Mouse (Mus musculus): ENCODE measurements at regions not wholly inside any gene's neighbourhood (a gene's known extent, or its start where the extent isn't known, plus 50 kb on each side); places are given as distances from the start of the nearest gene placed in this dataset.
A peak's percentile ranks its signal among the peaks of the same experiment; 100 is the strongest.

GRCm38 (mm10) chr14:110545265-110545664 is 209.7 kb downstream of the Slitrk6 start:
- Histone ChIP-seq H3K9ac (no peak overlapping the region), H3K36me3 (no peaks in the 10 kb centered on the region), H3K4me2 (peak overlapping the region; percentile 20; the same call in 1 of the 2 replicates), H3K9me3 (no peaks in the 10 kb centered on the region), H3K4me1 (no peaks in the 10 kb centered on the region; the same call in 1 of the 2 replicates), H3K27ac (no peak overlapping the region), H3K4me3 (no peak overlapping the region), H3K27me3 (no peaks in the 10 kb centered on the region)
- WGBS = 17% methylated on average over 7 of the region's 7 CpGs
- ATAC-seq (ENCODE audit: borderline replicate concordance, extremely low read depth, low FRiP score, low TSS enrichment) = peak; percentile 69; the same call in 1 of the 2 replicates

- H3K4me1 ChIP-seq = no peaks in the 10 kb centered on the region; the same call in 1 of the 2 replicates
- peak; percentile 77; the same call in 1 of the 2 replicates for ATAC-seq (ENCODE audit: borderline replicate concordance, extremely low read depth, low FRiP score, low TSS enrichment)
- H3K4me3 ChIP-seq = no peak overlapping the region
- no peak overlapping the region for H3K4me2 ChIP-seq
- no peaks in the 10 kb centered on the region for H3K36me3 ChIP-seq
- no peak overlapping the region for H3K9ac ChIP-seq
- no peaks in the 10 kb centered on the region for H3K27me3 ChIP-seq
- 32% methylated on average over 4 of the region's 4 CpGs for WGBS
- H3K27ac ChIP-seq = no peak overlapping the region
- no peaks in the 10 kb centered on the region for H3K9me3 ChIP-seq
Observed at GRCm38 (mm10) chr14:110543303-110544134, 211.4 kb downstream of the Slitrk6 start.

DNA sequence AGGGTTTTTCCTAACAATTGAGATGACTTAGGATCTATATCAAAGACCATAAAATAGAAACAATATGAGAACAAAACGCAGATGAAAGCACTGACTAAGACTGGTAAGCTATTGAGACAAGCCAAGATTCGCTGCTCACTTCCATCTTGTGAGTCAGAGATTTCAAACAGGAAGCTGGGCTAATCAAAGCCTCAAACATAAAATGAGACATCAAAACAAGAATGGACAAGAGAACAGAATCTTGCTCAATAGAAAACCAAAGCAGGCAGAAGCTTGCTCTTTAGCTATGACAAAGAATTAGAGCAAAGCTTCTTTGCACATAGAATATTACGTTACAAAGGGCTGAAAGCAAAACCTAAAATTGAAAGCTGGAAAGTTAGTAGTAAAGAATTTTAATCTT is 227.6 kb downstream of the Slitrk6 start:
- WGBS = 69% methylated on average over 3 of the region's 3 CpGs
- H3K27me3 ChIP-seq = no peaks in the 10 kb centered on the region
- no peak for ATAC-seq (ENCODE audit: borderline replicate concordance, extremely low read depth, low FRiP score, low TSS enrichment)
- no peak overlapping the region for H3K4me2 ChIP-seq
- H3K4me1 ChIP-seq = no peaks in the 10 kb centered on the region
- H3K36me3 ChIP-seq = no peaks in the 10 kb centered on the region
- no peak overlapping the region for H3K27ac ChIP-seq
- H3K9me3 ChIP-seq = no peaks in the 10 kb centered on the region
- no peak overlapping the region for H3K9ac ChIP-seq
- H3K4me3 ChIP-seq = no peak overlapping the region

DNA sequence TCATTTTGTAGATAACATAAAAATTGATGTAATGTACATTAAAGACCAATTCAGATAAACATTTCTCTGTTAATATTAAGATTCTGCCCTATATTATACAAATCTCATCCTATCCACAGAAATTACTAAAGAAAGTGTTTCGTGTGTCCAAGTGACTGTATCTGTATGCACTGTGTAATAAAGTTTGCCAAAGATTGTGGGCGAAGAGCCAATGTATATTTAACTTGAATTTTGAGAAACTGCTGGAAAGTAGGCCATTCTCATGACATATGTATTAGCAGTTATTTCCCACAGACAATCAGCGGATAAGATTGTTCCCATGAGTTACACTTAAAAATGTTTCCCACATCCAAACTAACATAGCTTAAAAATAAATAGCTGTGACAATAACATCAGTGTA is 269.9 kb downstream of the Slitrk6 start:
- Histone ChIP-seq H3K9me3 (no peaks in the 10 kb centered on the region), H3K4me3 (no peak overlapping the region), H3K27ac (no peak overlapping the region), H3K9ac (no peak overlapping the region), H3K4me1 (no peaks in the 10 kb centered on the region), H3K4me2 (no peak overlapping the region), H3K27me3 (no peaks in the 10 kb centered on the region), H3K36me3 (no peaks in the 10 kb centered on the region)
- ATAC-seq (ENCODE audit: borderline replicate concordance, extremely low read depth, low FRiP score, low TSS enrichment) = peak; percentile 55; the same call in 1 of the 2 replicates
- 33% methylated on average over 3 of the region's 3 CpGs for whole genome bisulfite sequencing

DNA sequence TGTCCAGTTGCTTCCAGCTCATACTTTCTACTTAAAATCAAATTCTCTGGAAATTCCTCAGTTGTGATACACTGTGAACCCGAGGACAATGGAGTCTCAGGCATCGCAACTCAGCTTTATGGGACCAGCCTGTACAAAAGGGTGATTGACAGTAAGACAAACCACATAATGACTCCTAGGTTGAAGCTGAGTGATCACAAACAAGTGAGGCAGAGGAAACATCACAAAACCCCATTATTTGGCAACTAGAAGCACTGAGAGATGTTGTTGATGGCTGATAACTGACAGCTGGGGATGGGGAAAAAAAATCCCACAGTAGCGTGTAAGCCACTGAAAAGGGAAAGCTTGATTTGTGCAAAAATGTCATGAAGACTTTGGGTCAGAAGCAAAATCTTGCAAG is 282.2 kb downstream of the Slitrk6 start:
- Histone ChIP-seq H3K27me3 (no peaks in the 10 kb centered on the region), H3K9ac (no peak overlapping the region), H3K9me3 (no peaks in the 10 kb centered on the region), H3K4me2 (no peak overlapping the region), H3K4me3 (no peak overlapping the region), H3K36me3 (no peaks in the 10 kb centered on the region), H3K4me1 (peaks cover 4% of the 10 kb centered on the region; the same call in 1 of the 2 replicates), H3K27ac (no peak overlapping the region)
- no peak for ATAC-seq (ENCODE audit: borderline replicate concordance, extremely low read depth, low FRiP score, low TSS enrichment)
- 44% methylated on average over 3 of the region's 3 CpGs for WGBS

DNA sequence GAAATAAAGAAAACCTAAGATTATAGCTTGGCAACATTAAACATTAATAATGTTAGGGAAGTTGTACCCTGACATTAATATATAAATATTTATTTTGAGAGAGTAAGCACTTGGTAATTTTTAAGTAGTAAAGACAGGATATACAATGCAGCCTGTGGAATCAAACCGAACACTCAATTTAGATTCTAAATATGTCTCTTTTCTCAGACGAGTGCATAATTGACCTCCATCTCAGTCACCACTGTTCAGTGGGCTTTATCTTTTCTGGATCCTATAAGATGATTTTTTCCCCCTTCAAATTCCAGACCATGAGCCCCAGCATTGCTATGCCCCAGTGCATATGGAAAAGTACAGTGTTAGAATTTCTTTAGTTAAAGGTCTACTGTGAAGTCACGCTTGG is 282.8 kb downstream of the Slitrk6 start:
- H3K36me3 ChIP-seq = no peaks in the 10 kb centered on the region
- H3K4me2 ChIP-seq = no peak overlapping the region
- H3K27me3 ChIP-seq = no peaks in the 10 kb centered on the region
- H3K9ac ChIP-seq = no peak overlapping the region
- no peak overlapping the region for H3K27ac ChIP-seq
- H3K4me1 ChIP-seq = peaks cover 4% of the 10 kb centered on the region; the same call in 1 of the 2 replicates
- peak; percentile 39; the same call in 1 of the 2 replicates for ATAC-seq (ENCODE audit: borderline replicate concordance, extremely low read depth, low FRiP score, low TSS enrichment)
- H3K9me3 ChIP-seq = no peaks in the 10 kb centered on the region
- WGBS = 43% methylated on average over 3 of the region's 3 CpGs
- H3K4me3 ChIP-seq = no peak overlapping the region

- WGBS = 90% methylated on average over 1 of the region's 1 CpGs
- ATAC-seq (ENCODE audit: borderline replicate concordance, extremely low read depth, low FRiP score, low TSS enrichment) = no peak
Observed at GRCm38 (mm10) chr14:110470714-110471113, 284.2 kb downstream of the Slitrk6 start.

GRCm38 (mm10) chr14:110468457-110469311 is 286.3 kb downstream of the Slitrk6 start:
- H3K9ac ChIP-seq = no peak overlapping the region
- no peaks in the 10 kb centered on the region for H3K9me3 ChIP-seq
- no peak overlapping the region for H3K4me3 ChIP-seq
- H3K27ac ChIP-seq = no peak overlapping the region
- H3K4me2 ChIP-seq = no peak overlapping the region
- H3K4me1 ChIP-seq = peaks cover 4% of the 10 kb centered on the region; the same call in 1 of the 2 replicates
- no peaks in the 10 kb centered on the region for H3K36me3 ChIP-seq
- ATAC-seq (ENCODE audit: borderline replicate concordance, extremely low read depth, low FRiP score, low TSS enrichment) = no peak
- no peaks in the 10 kb centered on the region for H3K27me3 ChIP-seq
- WGBS = 71% methylated on average over 6 of the region's 6 CpGs

More at GRCm38 (mm10) chr14:110470714-110471113, 284.2 kb downstream of the Slitrk6 start:
- no peaks in the 10 kb centered on the region for H3K27me3 ChIP-seq
- no peak overlapping the region for H3K9ac ChIP-seq
- no peak overlapping the region for H3K27ac ChIP-seq
- H3K9me3 ChIP-seq = no peaks in the 10 kb centered on the region
- no peaks in the 10 kb centered on the region for H3K36me3 ChIP-seq
- H3K4me2 ChIP-seq = no peak overlapping the region
- peaks cover 4% of the 10 kb centered on the region; the same call in 1 of the 2 replicates for H3K4me1 ChIP-seq
- H3K4me3 ChIP-seq = no peak overlapping the region
